In genomic region chr13:56103796-56104746, GRCm38 (mm10) we compare ENCODE assay signal across 11 mouse cellular contexts. TPM values are rescaled to one million over a fixed set of nuclear protein-coding genes. Genes with fewer than 3 reads are reported as not detected.
A peak's percentile ranks its signal among the peaks of the same experiment; 100 is the strongest.
DNase-seq lines count a peak whose midpoint lies in the region; ATAC-seq lines count a peak whose summit lies in the region.
"Had no signal": no experiment of that assay in that cellular context is flagged by ENCODE, and none has a peak within 500 bp of the region (broad histone marks: within the 10 kb centered on the region; RNA-seq: fewer than 3 reads in every experiment).

No protein-coding gene starts in this region.

- WGBS in intestine, embryonic 14.5 days = 88% methylated on average over 26 of the region's 26 CpGs
- WGBS in midbrain, embryonic 16.5 days = 88% methylated on average over 26 of the region's 26 CpGs

- H3K4me3 ChIP-seq in intestine, embryonic 14.5 days (ENCODE audit: low read depth, low read length) = no peak overlapping the region
- no peak overlapping the region for H3K4me3 ChIP-seq in midbrain, embryonic 16.5 days (ENCODE audit: low read depth, low read length)
- H3K4me3 ChIP-seq: liver, embryonic 12.5 days had no signal

- no peak overlapping the region for H3K4me2 ChIP-seq in intestine, embryonic 14.5 days (ENCODE audit: low read length)
- H3K4me2 ChIP-seq in midbrain, embryonic 16.5 days (ENCODE audit: low read length) = no peak overlapping the region
- H3K4me2 ChIP-seq: liver, embryonic 12.5 days had no signal

- H3K27ac ChIP-seq in intestine, embryonic 14.5 days (ENCODE audit: low read depth) = peak overlapping the region; percentile 65; the same call in 1 of the 2 replicates
- peak overlapping the region; percentile 71 for H3K27ac ChIP-seq in midbrain, embryonic 16.5 days (ENCODE audit: low read length)
- H3K27ac ChIP-seq: liver, embryonic 12.5 days had no signal

- no peaks in the 10 kb centered on the region for H3K27me3 ChIP-seq in intestine, embryonic 14.5 days (replicated peaks; ENCODE audit: control insufficient read depth, insufficient read depth, low read length)
- no peaks in the 10 kb centered on the region for H3K27me3 ChIP-seq in midbrain, embryonic 16.5 days (ENCODE audit: control insufficient read depth, insufficient read depth, low read depth, low read length)
- H3K27me3 ChIP-seq: CH12.LX; liver, embryonic 12.5 days had no signal

- peaks cover 39% of the 10 kb centered on the region for H3K4me1 ChIP-seq in intestine, embryonic 14.5 days (replicated peaks; ENCODE audit: control insufficient read depth, insufficient read depth, low read length)
- H3K4me1 ChIP-seq in midbrain, embryonic 16.5 days (ENCODE audit: control insufficient read depth, insufficient read depth, low read length) = peaks cover 14% of the 10 kb centered on the region
- H3K4me1 ChIP-seq: liver, embryonic 12.5 days had no signal

- no peaks in the 10 kb centered on the region for H3K9me3 ChIP-seq in intestine, embryonic 14.5 days (ENCODE audit: control insufficient read depth, low read length)
- H3K9me3 ChIP-seq in midbrain, embryonic 16.5 days (replicated peaks; ENCODE audit: control insufficient read depth, low read length, poor library complexity, severe bottlenecking) = no peaks in the 10 kb centered on the region
- H3K9me3 ChIP-seq: liver, embryonic 12.5 days had no signal

- peaks cover 56% of the 10 kb centered on the region for H3K36me3 ChIP-seq in intestine, embryonic 14.5 days (ENCODE audit: control insufficient read depth, insufficient read depth, low read length)
- H3K36me3 ChIP-seq in midbrain, embryonic 16.5 days (ENCODE audit: control insufficient read depth, insufficient read depth, low read length) = peaks cover 13% of the 10 kb centered on the region

- H3K9ac ChIP-seq in intestine, embryonic 14.5 days (ENCODE audit: low read length) = no peak overlapping the region
- H3K9ac ChIP-seq in midbrain, embryonic 16.5 days (ENCODE audit: low read depth, low read length) = no peak overlapping the region
- H3K9ac ChIP-seq: liver, embryonic 12.5 days had no signal

- DNase-seq in left cerebral cortex, postnatal 4 days = peak; percentile 70
- DNase-seq in left cerebral cortex, postnatal 36 days (ENCODE audit: low spot score in 2 of 2) = no peak
- DNase-seq in cerebellum, adult 9-10 months = peak; percentile 64
- no peak for DNase-seq in intestine, embryonic 14.5 days (ENCODE audit: low spot score)
- no peak for DNase-seq in lung, postnatal 36 days
- no peak for DNase-seq in frontal cortex, postnatal 36 days (ENCODE audit: low spot score in 2 of 2)
- DNase-seq in adrenal gland, adult 2 months = no peak

- ATAC-seq in intestine, embryonic 14.5 days (replicated peaks; ENCODE audit: low FRiP score, low TSS enrichment, low read depth) = no peak
- ATAC-seq in midbrain, embryonic 16.5 days = peak; percentile 77
- ATAC-seq: inflammation-experienced regulatory T-cells, adult 6 months; liver, embryonic 12.5 days had no signal

- intact Hi-C loops in left cerebral cortex, postnatal 4 days (cut with DNase I) = no loop called here
- intact Hi-C loops in left cerebral cortex, postnatal 36 days (cut with DNase I) = no loop called here

RNA-seq across cellular contexts. Expression of gene H2afy, which starts 32.1 kb away (rescaled TPM):
- total RNA-seq in left cerebral cortex, postnatal 4 days (2021) = 100 to 1,000 TPM; 114 to 116 TPM
- total RNA-seq in left cerebral cortex, postnatal 36 days (2021) = 100 to 1,000 TPM in 1 of 2 experiments, 10 to 100 TPM in 1; 95.3 to 109 TPM
- 361 and 379 TPM in 2 replicates for polyA plus RNA-seq in intestine, embryonic 14.5 days (2014; fragmentation: Nextera tagmentation; extraction: Ambion mirVana)
- 243 and 285 TPM in 2 replicates for polyA plus RNA-seq in midbrain, embryonic 16.5 days (2015; fragmentation: Nextera tagmentation; extraction: Ambion mirVana)
- total RNA-seq in adrenal gland, adult 2 months (2021) = 100 to 1,000 TPM; 123 to 138 TPM
- 127 and 140 TPM in 2 replicates for polyA plus RNA-seq in adrenal gland, adult 2 months (2012; rRNA removed)

Comparison
In these comparisons a context has a peak if more than half of its experiments do, and no peak if none do; other contexts are left out.
1. DNase-seq: peak in left cerebral cortex, postnatal 4 days (single experiment) and cerebellum, adult 9-10 months (single experiment); none in left cerebral cortex, postnatal 36 days (0 of 2), intestine, embryonic 14.5 days (single experiment), lung, postnatal 36 days (single experiment), frontal cortex, postnatal 36 days (0 of 2) and adrenal gland, adult 2 months (single experiment).